In the genomic region with DNA sequence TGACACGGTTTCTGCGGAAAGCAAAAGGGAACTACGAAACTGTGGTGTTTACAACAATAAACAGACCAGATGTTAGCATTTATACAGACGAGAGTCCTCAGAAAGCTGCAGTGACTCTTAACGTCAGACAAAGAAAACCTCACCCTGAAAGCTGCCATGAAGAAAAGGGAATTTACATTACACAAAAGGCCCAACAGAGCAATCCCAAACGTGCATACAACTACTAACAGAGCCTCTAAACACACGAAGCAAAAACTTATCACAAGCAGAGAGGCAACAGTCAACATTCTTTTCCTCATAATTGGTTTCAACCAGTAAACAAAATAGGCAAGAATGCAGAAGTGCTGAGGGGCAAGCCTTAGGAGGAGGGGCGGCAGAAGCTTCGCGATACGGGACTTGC, we compare ENCODE assay signal across 21 mouse cellular contexts. TPM values are rescaled to one million over a fixed set of nuclear protein-coding genes. Genes with fewer than 3 reads are reported as not detected.
DNase-seq lines count a peak whose midpoint lies in the region; ATAC-seq and TF ChIP-seq lines count a peak whose summit lies in the region.
"Had no signal": no experiment of that assay in that cellular context is flagged by ENCODE, and none has a peak within 500 bp of the region (broad histone marks: within the 10 kb centered on the region; RNA-seq: fewer than 3 reads in every experiment).

No protein-coding gene starts in this region.

- TF ChIP-seq EP300 in stomach, postnatal 0 days (optimal IDR thresholded peaks at IDR 0.05): no peak

- no peaks in the 10 kb centered on the region for H3K36me3 ChIP-seq in intestine, embryonic 14.5 days (ENCODE audit: control insufficient read depth, insufficient read depth, low read length)
- no peaks in the 10 kb centered on the region for H3K36me3 ChIP-seq in intestine, postnatal 0 days (ENCODE audit: control insufficient read depth, insufficient read depth)
- no peaks in the 10 kb centered on the region for H3K36me3 ChIP-seq in midbrain, embryonic 16.5 days (ENCODE audit: control insufficient read depth, insufficient read depth, low read length)
- no peaks in the 10 kb centered on the region for H3K36me3 ChIP-seq in midbrain, embryonic 15.5 days (replicated peaks)
- no peaks in the 10 kb centered on the region for H3K36me3 ChIP-seq in embryonic facial prominence, embryonic 15.5 days
- no peaks in the 10 kb centered on the region for H3K36me3 ChIP-seq in stomach, postnatal 0 days (ENCODE audit: control insufficient read depth, insufficient read depth, low read length)
- H3K36me3 ChIP-seq: heart, embryonic 10.5 days; limb, embryonic 13.5 days had no signal

- no peak overlapping the region for H3K9ac ChIP-seq in intestine, embryonic 14.5 days (ENCODE audit: low read length)
- no peak overlapping the region for H3K9ac ChIP-seq in intestine, postnatal 0 days (ENCODE audit: low read depth, low read length)
- no peak overlapping the region for H3K9ac ChIP-seq in midbrain, embryonic 16.5 days (ENCODE audit: low read depth, low read length)
- H3K9ac ChIP-seq in midbrain, embryonic 15.5 days: no peak overlapping the region
- no peak overlapping the region for H3K9ac ChIP-seq in embryonic facial prominence, embryonic 15.5 days
- no peak overlapping the region for H3K9ac ChIP-seq in stomach, postnatal 0 days (ENCODE audit: low read length)
- H3K9ac ChIP-seq: limb, embryonic 13.5 days had no signal

- peak overlapping the region; percentile 36; the same call in 1 of the 2 replicates for H3K27ac ChIP-seq in intestine, embryonic 14.5 days (ENCODE audit: low read depth)
- H3K27ac ChIP-seq in intestine, postnatal 0 days (ENCODE audit: low read depth, low read length): no peak overlapping the region
- H3K27ac ChIP-seq in midbrain, embryonic 16.5 days (ENCODE audit: low read length): 0 out of 2 replicates have a peak overlapping the region, but pooled peaks have one; percentile 2
- no peak overlapping the region for H3K27ac ChIP-seq in midbrain, embryonic 15.5 days
- peak overlapping the region; percentile 12; the same call in 1 of the 2 replicates for H3K27ac ChIP-seq in embryonic facial prominence, embryonic 15.5 days (replicated peaks)
- H3K27ac ChIP-seq in stomach, postnatal 0 days (replicated peaks): peak overlapping the region; percentile 37
- H3K27ac ChIP-seq: limb, embryonic 13.5 days had no signal

- H3K4me3 ChIP-seq in intestine, embryonic 14.5 days (ENCODE audit: low read depth, low read length): no peak overlapping the region
- no peak overlapping the region for H3K4me3 ChIP-seq in intestine, postnatal 0 days (ENCODE audit: low read depth, low read length)
- H3K4me3 ChIP-seq in midbrain, embryonic 16.5 days (ENCODE audit: low read depth, low read length): no peak overlapping the region
- no peak overlapping the region for H3K4me3 ChIP-seq in midbrain, embryonic 15.5 days
- no peak overlapping the region for H3K4me3 ChIP-seq in embryonic facial prominence, embryonic 15.5 days (replicated peaks)
- no peak overlapping the region for H3K4me3 ChIP-seq in stomach, postnatal 0 days (ENCODE audit: low read depth, low read length)
- H3K4me3 ChIP-seq: heart, embryonic 10.5 days; limb, embryonic 13.5 days had no signal

- H3K4me2 ChIP-seq in intestine, embryonic 14.5 days (ENCODE audit: low read length): no peak overlapping the region; the same call in 1 of the 2 replicates
- H3K4me2 ChIP-seq in intestine, postnatal 0 days (replicated peaks; ENCODE audit: low read depth): no peak overlapping the region
- no peak overlapping the region for H3K4me2 ChIP-seq in midbrain, embryonic 16.5 days (ENCODE audit: low read length)
- H3K4me2 ChIP-seq in midbrain, embryonic 15.5 days: no peak overlapping the region
- no peak overlapping the region for H3K4me2 ChIP-seq in embryonic facial prominence, embryonic 15.5 days (replicated peaks)
- 0 out of 2 replicates have a peak overlapping the region, but pooled peaks have one; percentile 11 for H3K4me2 ChIP-seq in stomach, postnatal 0 days (replicated peaks; ENCODE audit: low read depth)
- H3K4me2 ChIP-seq: limb, embryonic 13.5 days had no signal

- H3K27me3 ChIP-seq in intestine, embryonic 14.5 days (replicated peaks; ENCODE audit: control insufficient read depth, insufficient read depth, low read length): no peaks in the 10 kb centered on the region
- no peaks in the 10 kb centered on the region for H3K27me3 ChIP-seq in intestine, postnatal 0 days (replicated peaks; ENCODE audit: control insufficient read depth, insufficient read depth, low read length)
- H3K27me3 ChIP-seq in midbrain, embryonic 16.5 days (ENCODE audit: control insufficient read depth, insufficient read depth, low read depth, low read length): no peaks in the 10 kb centered on the region
- no peaks in the 10 kb centered on the region for H3K27me3 ChIP-seq in midbrain, embryonic 15.5 days (replicated peaks)
- H3K27me3 ChIP-seq in embryonic facial prominence, embryonic 15.5 days: no peaks in the 10 kb centered on the region
- H3K27me3 ChIP-seq in stomach, postnatal 0 days (ENCODE audit: control insufficient read depth, insufficient read depth, low read length): no peaks in the 10 kb centered on the region
- H3K27me3 ChIP-seq: limb, embryonic 13.5 days had no signal

- no peak for ATAC-seq in intestine, embryonic 14.5 days (replicated peaks; ENCODE audit: low FRiP score, low TSS enrichment, low read depth)
- no peak for ATAC-seq in intestine, postnatal 0 days
- ATAC-seq in midbrain, embryonic 16.5 days: no peak
- no peak for ATAC-seq in midbrain, embryonic 15.5 days (replicated peaks)
- ATAC-seq in embryonic facial prominence, embryonic 15.5 days (ENCODE audit: insufficient number of reproducible peaks, low FRiP score, low TSS enrichment, low read depth): no peak
- no peak for ATAC-seq in stomach, postnatal 0 days (ENCODE audit: low FRiP score, low TSS enrichment)
- ATAC-seq: hindbrain, embryonic 16.5 days had no signal

- H3K9me3 ChIP-seq in intestine, embryonic 14.5 days (ENCODE audit: control insufficient read depth, low read length): no peaks in the 10 kb centered on the region
- no peaks in the 10 kb centered on the region for H3K9me3 ChIP-seq in intestine, postnatal 0 days (ENCODE audit: control insufficient read depth)
- no peaks in the 10 kb centered on the region for H3K9me3 ChIP-seq in midbrain, embryonic 16.5 days (replicated peaks; ENCODE audit: control insufficient read depth, low read length, poor library complexity, severe bottlenecking)
- no peaks in the 10 kb centered on the region for H3K9me3 ChIP-seq in midbrain, embryonic 15.5 days
- H3K9me3 ChIP-seq in embryonic facial prominence, embryonic 15.5 days (replicated peaks): no peaks in the 10 kb centered on the region
- H3K9me3 ChIP-seq in stomach, postnatal 0 days (ENCODE audit: control insufficient read depth, low read length): no peaks in the 10 kb centered on the region
- H3K9me3 ChIP-seq: heart, embryonic 10.5 days; limb, embryonic 13.5 days had no signal

- no peak for TF ChIP-seq CTCF in intestine, postnatal 0 days (IDR thresholded peaks at IDR 0.05; ENCODE audit: low read depth)
- no peak for TF ChIP-seq CTCF in stomach, postnatal 0 days (IDR thresholded peaks at IDR 0.05; ENCODE audit: low read depth)

- no peak for DNase-seq in intestine, embryonic 14.5 days (ENCODE audit: low spot score)
- DNase-seq in stomach, postnatal 0 days (ENCODE audit: low spot score): no peak
- DNase-seq in urinary bladder, postnatal 14 days (ENCODE audit: low spot score): no peak
- DNase-seq: adrenal gland, adult 2 months; cerebellum, adult 9-11 months; heart, postnatal 4 days; kidney, adult 9 months; kidney, postnatal 4 days; retina, postnatal 1 day; thymus, postnatal 14 days had no signal

- WGBS in intestine, embryonic 14.5 days: 56% methylated on average over 11 of the region's 11 CpGs
- WGBS in intestine, postnatal 0 days: 45% methylated on average over 11 of the region's 11 CpGs
- 35% methylated on average over 11 of the region's 11 CpGs for WGBS in midbrain, embryonic 16.5 days
- 35% methylated on average over 11 of the region's 11 CpGs for WGBS in midbrain, embryonic 15.5 days
- WGBS in embryonic facial prominence, embryonic 15.5 days: 36% methylated on average over 11 of the region's 11 CpGs
- WGBS in stomach, postnatal 0 days: 40% methylated on average over 11 of the region's 11 CpGs

- peaks cover 28% of the 10 kb centered on the region for H3K4me1 ChIP-seq in intestine, embryonic 14.5 days (replicated peaks; ENCODE audit: control insufficient read depth, insufficient read depth, low read length)
- H3K4me1 ChIP-seq in intestine, postnatal 0 days (replicated peaks; ENCODE audit: control insufficient read depth, insufficient read depth, low read length): peaks cover 14% of the 10 kb centered on the region; the same call in 1 of the 2 replicates
- H3K4me1 ChIP-seq in midbrain, embryonic 16.5 days (ENCODE audit: control insufficient read depth, insufficient read depth, low read length): peaks cover 26% of the 10 kb centered on the region
- peaks cover 22% of the 10 kb centered on the region for H3K4me1 ChIP-seq in midbrain, embryonic 15.5 days
- peaks cover 32% of the 10 kb centered on the region for H3K4me1 ChIP-seq in embryonic facial prominence, embryonic 15.5 days
- H3K4me1 ChIP-seq in stomach, postnatal 0 days (replicated peaks; ENCODE audit: control insufficient read depth, insufficient read depth): peaks cover 10% of the 10 kb centered on the region

RNA-seq across cellular contexts. Expression of a gene that starts 18.9 kb away (rescaled TPM):
- polyA plus RNA-seq in intestine, embryonic 14.5 days (2014; fragmentation: Nextera tagmentation; extraction: Ambion mirVana): 7.0 and 7.5 TPM in 2 replicates
- polyA plus RNA-seq in intestine, postnatal 0 days (2015; fragmentation: Nextera tagmentation; extraction: Ambion mirVana): 5.9 and 6.7 TPM in 2 replicates
- 2.7 TPM in 2 replicates for polyA plus RNA-seq in midbrain, embryonic 16.5 days (2015; fragmentation: Nextera tagmentation; extraction: Ambion mirVana)
- 2.4 and 2.6 TPM in 2 replicates for polyA plus RNA-seq in midbrain, embryonic 15.5 days (2015; fragmentation: Nextera tagmentation; extraction: Ambion mirVana)
- 2.9 and 3.4 TPM in 2 replicates for polyA plus RNA-seq in embryonic facial prominence, embryonic 15.5 days (2015; fragmentation: Nextera tagmentation; extraction: Ambion mirVana)
- polyA plus RNA-seq in stomach, postnatal 0 days (2015; fragmentation: Nextera tagmentation; extraction: Ambion mirVana): 4.6 and 4.8 TPM in 2 replicates

RNA-seq across cellular contexts. Expression of a gene that starts 37.5 kb away (rescaled TPM):
- polyA plus RNA-seq in intestine, embryonic 14.5 days (2014; fragmentation: Nextera tagmentation; extraction: Ambion mirVana): 155 and 171 TPM in 2 replicates
- polyA plus RNA-seq in intestine, postnatal 0 days (2015; fragmentation: Nextera tagmentation; extraction: Ambion mirVana): 40.3 and 40.5 TPM in 2 replicates
- polyA plus RNA-seq in midbrain, embryonic 16.5 days (2015; fragmentation: Nextera tagmentation; extraction: Ambion mirVana): 33.7 and 37.0 TPM in 2 replicates
- polyA plus RNA-seq in midbrain, embryonic 15.5 days (2015; fragmentation: Nextera tagmentation; extraction: Ambion mirVana): 33.2 and 37.2 TPM in 2 replicates
- 175 and 176 TPM in 2 replicates for polyA plus RNA-seq in embryonic facial prominence, embryonic 15.5 days (2015; fragmentation: Nextera tagmentation; extraction: Ambion mirVana)
- polyA plus RNA-seq in stomach, postnatal 0 days (2015; fragmentation: Nextera tagmentation; extraction: Ambion mirVana): 48.4 and 52.1 TPM in 2 replicates

RNA-seq across cellular contexts. Expression of a gene that starts 54.6 kb away (rescaled TPM):
- polyA plus RNA-seq in intestine, embryonic 14.5 days (2014; fragmentation: Nextera tagmentation; extraction: Ambion mirVana): not detected in 2 replicates
- not detected in 2 replicates for polyA plus RNA-seq in intestine, postnatal 0 days (2015; fragmentation: Nextera tagmentation; extraction: Ambion mirVana)
- polyA plus RNA-seq in midbrain, embryonic 16.5 days (2015; fragmentation: Nextera tagmentation; extraction: Ambion mirVana): not detected in 2 replicates
- polyA plus RNA-seq in midbrain, embryonic 15.5 days (2015; fragmentation: Nextera tagmentation; extraction: Ambion mirVana): not detected in 2 replicates
- polyA plus RNA-seq in embryonic facial prominence, embryonic 15.5 days (2015; fragmentation: Nextera tagmentation; extraction: Ambion mirVana): not detected in 2 replicates
- not detected in 2 replicates for polyA plus RNA-seq in stomach, postnatal 0 days (2015; fragmentation: Nextera tagmentation; extraction: Ambion mirVana)
- polyA plus RNA-seq: adrenal gland, adult 2 months; C2C12; cortical plate, adult 2 months; forebrain, embryonic 11.5 days; heart, embryonic 10.5 days; hindbrain, embryonic 16.5 days; limb, embryonic 13.5 days; liver, embryonic 16.5 days had no signal

RNA-seq across cellular contexts. Expression of a gene that starts 55.3 kb away (rescaled TPM):
- polyA plus RNA-seq in intestine, embryonic 14.5 days (2014; fragmentation: Nextera tagmentation; extraction: Ambion mirVana): not detected in 2 replicates
- polyA plus RNA-seq in intestine, postnatal 0 days (2015; fragmentation: Nextera tagmentation; extraction: Ambion mirVana): not detected in 2 replicates
- not detected in 2 replicates for polyA plus RNA-seq in midbrain, embryonic 16.5 days (2015; fragmentation: Nextera tagmentation; extraction: Ambion mirVana)
- polyA plus RNA-seq in midbrain, embryonic 15.5 days (2015; fragmentation: Nextera tagmentation; extraction: Ambion mirVana): not detected in 2 replicates
- polyA plus RNA-seq in embryonic facial prominence, embryonic 15.5 days (2015; fragmentation: Nextera tagmentation; extraction: Ambion mirVana): not detected in 2 replicates
- not detected in 2 replicates for polyA plus RNA-seq in stomach, postnatal 0 days (2015; fragmentation: Nextera tagmentation; extraction: Ambion mirVana)
- polyA plus RNA-seq: adrenal gland, adult 2 months; C2C12; cortical plate, adult 2 months; forebrain, embryonic 11.5 days; heart, embryonic 10.5 days; hindbrain, embryonic 16.5 days; limb, embryonic 13.5 days; liver, embryonic 16.5 days had no signal

Comparison
In these comparisons a context has a peak if more than half of its experiments do, and no peak if none do; other contexts are left out.
1. H3K27ac ChIP-seq: peak in intestine, embryonic 14.5 days (single experiment), midbrain, embryonic 16.5 days (single experiment), embryonic facial prominence, embryonic 15.5 days (single experiment) and stomach, postnatal 0 days (single experiment); none in intestine, postnatal 0 days (single experiment) and midbrain, embryonic 15.5 days (single experiment).